Mouse (Mus musculus) heart, embryonic 15.5 days (tissue): ENCODE measurements around the gene Lmo7. TPM values are rescaled to one million over a fixed set of nuclear protein-coding genes. Genes with fewer than 3 reads are reported as not detected.

Experiments
- ATAC-seq: fragments of 200-750 bp; cut with Nextera tagmentation; replicated peaks from 2 replicates; pipeline ENCODE4 v1.8.0; 2017; ENCODE audit warnings: low read depth, moderate TSS enrichment; ENCODE audit not compliant: insufficient number of reproducible peaks, insufficient read depth, low FRiP score
- H3K27ac ChIP-seq: fragments of 300-500 bp; sonication (generic); 2 replicates; pipeline ENCODE4 v1.5.1; 2015; ENCODE audit warnings: mild to moderate bottlenecking, inconsistent platforms
- H3K27me3 ChIP-seq: fragments of 300-500 bp; sonication (generic); 2 replicates; pipeline ENCODE4 v1.6.1; 2015; ENCODE audit warnings: inconsistent platforms
- H3K36me3 ChIP-seq: fragments of 300-500 bp; sonication (generic); 2 replicates; pipeline ENCODE4 v1.6.1; 2015; ENCODE audit warnings: mild to moderate bottlenecking, inconsistent platforms
- H3K4me1 ChIP-seq: fragments of 300-500 bp; sonication (generic); replicated peaks from 2 replicates; pipeline ENCODE4 v1.6.1; 2015; ENCODE audit warnings: inconsistent platforms
- H3K4me2 ChIP-seq: fragments of 300-500 bp; sonication (generic); 2 replicates; pipeline ENCODE4 v1.6.1; 2015; ENCODE audit warnings: inconsistent platforms, mild to moderate bottlenecking, moderate library complexity
- H3K4me3 ChIP-seq: fragments of 300-500 bp; sonication (generic); 2 replicates; pipeline ENCODE4 v1.5.1; 2015; ENCODE audit warnings: mild to moderate bottlenecking, inconsistent platforms
- H3K9ac ChIP-seq: fragments of 300-500 bp; sonication (generic); 2 replicates; pipeline ENCODE4 v1.6.1; 2015; ENCODE audit warnings: mild to moderate bottlenecking, inconsistent platforms
- H3K9me3 ChIP-seq: fragments of 300-500 bp; sonication (generic); replicated peaks from 2 replicates; pipeline ENCODE4 v1.6.1; 2016; ENCODE audit warnings: inconsistent platforms
- WGBS: fragments of 180-500 bp; shearing (Covaris S2); methylation state at CpG from one replicate; pipeline ENCODE4 v1.1.7; 2015; ENCODE audit warnings: mixed read lengths; 5-methylcytosine and 5-hydroxymethylcytosine counted together
- polyA plus RNA-seq: library from polyadenylated mRNA; unstranded; fragments of >200 nt; fragmentation: Nextera tagmentation; extraction: Ambion mirVana; gene quantifications from 2 replicates; pipeline ENCODE4 v1.2.1, GENCODE M21; 2015

The Lmo7 gene
- polyA plus RNA-seq, 1 experiment from 2014 or later: 261 TPM

GRCm38 (mm10) chr14:101839771-101840731 lies 110.3 kb downstream of the Lmo7 start:
- H3K27ac ChIP-seq: peak overlapping the region; percentile 90
- H3K27me3 ChIP-seq: no peaks in the 10 kb centered on the region
- no peaks in the 10 kb centered on the region for H3K36me3 ChIP-seq
- peak; percentile 78 for ATAC-seq
- H3K4me1 ChIP-seq: peaks cover 22% of the 10 kb centered on the region
- 36% methylated on average over 24 of the region's 24 CpGs for WGBS
- H3K4me2 ChIP-seq: peak overlapping the region; percentile 59
- H3K9ac ChIP-seq: peak overlapping the region; percentile 49
- H3K4me3 ChIP-seq: peak overlapping the region; percentile 47
- H3K9me3 ChIP-seq: no peaks in the 10 kb centered on the region

GRCm38 (mm10) chr14:101841271-101841670 lies 111.5 kb downstream of the Lmo7 start:
- peak overlapping the region; percentile 47 for H3K4me3 ChIP-seq
- H3K9me3 ChIP-seq: no peaks in the 10 kb centered on the region
- H3K36me3 ChIP-seq: no peaks in the 10 kb centered on the region
- peak overlapping the region; percentile 59 for H3K4me2 ChIP-seq
- H3K4me1 ChIP-seq: peaks cover 34% of the 10 kb centered on the region
- peak overlapping the region; percentile 47; the same call in 1 of the 2 replicates for H3K9ac ChIP-seq
- H3K27ac ChIP-seq: peak overlapping the region; percentile 67
- no peaks in the 10 kb centered on the region for H3K27me3 ChIP-seq
- ATAC-seq: no peak
- WGBS: 73% methylated on average over 5 of the region's 5 CpGs

- Histone ChIP-seq H3K27ac (peak overlapping the region; percentile 67), H3K36me3 (no peaks in the 10 kb centered on the region), H3K4me1 (peaks cover 43% of the 10 kb centered on the region), H3K9ac (peak overlapping the region; percentile 30), H3K4me3 (peak overlapping the region; percentile 47), H3K9me3 (no peaks in the 10 kb centered on the region), H3K27me3 (no peaks in the 10 kb centered on the region), H3K4me2 (peak overlapping the region; percentile 59)
- no peak for ATAC-seq
- 61% methylated on average over 6 of the region's 6 CpGs for WGBS
Measured at GRCm38 (mm10) chr14:101842521-101842920, 112.8 kb downstream of the Lmo7 start.

- WGBS: 83% methylated on average over 17 of the region's 17 CpGs
- Histone ChIP-seq H3K27me3 (no peaks in the 10 kb centered on the region), H3K4me3 (peak overlapping the region; percentile 47), H3K4me2 (peak overlapping the region; percentile 59), H3K36me3 (no peaks in the 10 kb centered on the region), H3K9ac (peak overlapping the region; percentile 9; the same call in 1 of the 2 replicates), H3K27ac (0 out of 2 replicates have a peak overlapping the region, but pooled peaks have one; percentile 13), H3K9me3 (no peaks in the 10 kb centered on the region), H3K4me1 (peaks cover 52% of the 10 kb centered on the region)
- ATAC-seq: no peak
Measured at GRCm38 (mm10) chr14:101843443-101843842, 113.7 kb downstream of the Lmo7 start.

- H3K9ac ChIP-seq: no peak overlapping the region
Measured at GRCm38 (mm10) chr14:101844467-101844866, 114.7 kb downstream of the Lmo7 start.

GRCm38 (mm10) chr14:101846097-101846882 lies 116.5 kb downstream of the Lmo7 start:
- H3K27ac ChIP-seq: peak overlapping the region; percentile 81
- H3K4me3 ChIP-seq: no peak overlapping the region
- peak overlapping the region; percentile 39 for H3K4me2 ChIP-seq
- WGBS: 30% methylated on average over 8 of the region's 8 CpGs
- H3K9me3 ChIP-seq: no peaks in the 10 kb centered on the region
- no peaks in the 10 kb centered on the region for H3K27me3 ChIP-seq
- H3K4me1 ChIP-seq: peaks cover 46% of the 10 kb centered on the region
- H3K36me3 ChIP-seq: no peaks in the 10 kb centered on the region
- no peak overlapping the region for H3K9ac ChIP-seq
- ATAC-seq: no peak

More at GRCm38 (mm10) chr14:101844467-101844866, 114.7 kb downstream of the Lmo7 start:
- WGBS: 63% methylated on average over 7 of the region's 7 CpGs
- ATAC-seq: no peak
- peaks cover 54% of the 10 kb centered on the region for H3K4me1 ChIP-seq
- no peak overlapping the region for H3K4me3 ChIP-seq
- H3K27me3 ChIP-seq: no peaks in the 10 kb centered on the region
- peak overlapping the region; percentile 16; the same call in 1 of the 2 replicates for H3K4me2 ChIP-seq
- no peaks in the 10 kb centered on the region for H3K36me3 ChIP-seq
- peak overlapping the region; percentile 42; the same call in 1 of the 2 replicates for H3K27ac ChIP-seq
- no peaks in the 10 kb centered on the region for H3K9me3 ChIP-seq

- Histone ChIP-seq H3K9ac (no peak overlapping the region), H3K4me2 (peak overlapping the region; percentile 11), H3K36me3 (no peaks in the 10 kb centered on the region), H3K9me3 (no peaks in the 10 kb centered on the region), H3K4me1 (peaks cover 50% of the 10 kb centered on the region), H3K27me3 (no peaks in the 10 kb centered on the region), H3K4me3 (no peak overlapping the region), H3K27ac (peak overlapping the region; percentile 9)
- WGBS: 22% methylated on average over 7 of the region's 7 CpGs
- ATAC-seq: peak; percentile 70
Measured at GRCm38 (mm10) chr14:101847520-101847919, 117.8 kb downstream of the Lmo7 start.

- Histone ChIP-seq H3K27ac (peak overlapping the region; percentile 43), H3K9ac (no peak overlapping the region), H3K4me2 (no peak overlapping the region)
Measured at GRCm38 (mm10) chr14:101852584-101853195, 122.9 kb downstream of the Lmo7 start.

GRCm38 (mm10) chr14:101853207-101853606 lies 123.5 kb downstream of the Lmo7 start:
- H3K4me2 ChIP-seq: no peak overlapping the region
- no peaks in the 10 kb centered on the region for H3K36me3 ChIP-seq
- H3K4me1 ChIP-seq: peaks cover 18% of the 10 kb centered on the region
- no peak overlapping the region for H3K27ac ChIP-seq
- no peaks in the 10 kb centered on the region for H3K9me3 ChIP-seq
- no peak overlapping the region for H3K9ac ChIP-seq
- 83% methylated on average over 1 of the region's 1 CpGs for WGBS
- no peak for ATAC-seq
- no peak overlapping the region for H3K4me3 ChIP-seq
- H3K27me3 ChIP-seq: no peaks in the 10 kb centered on the region

More at GRCm38 (mm10) chr14:101852584-101853195, 122.9 kb downstream of the Lmo7 start:
- Histone ChIP-seq H3K27me3 (no peaks in the 10 kb centered on the region), H3K4me1 (peaks cover 22% of the 10 kb centered on the region), H3K9me3 (no peaks in the 10 kb centered on the region), H3K4me3 (no peak overlapping the region), H3K36me3 (no peaks in the 10 kb centered on the region)
- no peak for ATAC-seq
- WGBS: 53% methylated on average over 6 of the region's 6 CpGs

- no peak overlapping the region for H3K4me3 ChIP-seq
- ATAC-seq: no peak
- WGBS: 36% methylated on average over 4 of the region's 4 CpGs
Measured at GRCm38 (mm10) chr14:101853722-101854121, 124.0 kb downstream of the Lmo7 start.

More at GRCm38 (mm10) chr14:101853722-101854121, 124.0 kb downstream of the Lmo7 start:
- H3K9ac ChIP-seq: no peak overlapping the region
- H3K4me1 ChIP-seq: peaks cover 13% of the 10 kb centered on the region
- H3K27me3 ChIP-seq: no peaks in the 10 kb centered on the region
- no peaks in the 10 kb centered on the region for H3K9me3 ChIP-seq
- 0 out of 2 replicates have a peak overlapping the region, but pooled peaks have one; percentile 1 for H3K27ac ChIP-seq
- no peak overlapping the region for H3K4me2 ChIP-seq
- no peaks in the 10 kb centered on the region for H3K36me3 ChIP-seq
